Mouse (Mus musculus): ENCODE measurements at regions not wholly inside any gene's neighbourhood (a gene's known extent, or its start where the extent isn't known, plus 50 kb on each side); places are given as distances from the start of the nearest gene placed in this dataset.

GRCm38 (mm10) chr6:94811846-94812245 lies 111.9 kb upstream of the Lrig1 start:
- no peak for DNase-seq

DNA sequence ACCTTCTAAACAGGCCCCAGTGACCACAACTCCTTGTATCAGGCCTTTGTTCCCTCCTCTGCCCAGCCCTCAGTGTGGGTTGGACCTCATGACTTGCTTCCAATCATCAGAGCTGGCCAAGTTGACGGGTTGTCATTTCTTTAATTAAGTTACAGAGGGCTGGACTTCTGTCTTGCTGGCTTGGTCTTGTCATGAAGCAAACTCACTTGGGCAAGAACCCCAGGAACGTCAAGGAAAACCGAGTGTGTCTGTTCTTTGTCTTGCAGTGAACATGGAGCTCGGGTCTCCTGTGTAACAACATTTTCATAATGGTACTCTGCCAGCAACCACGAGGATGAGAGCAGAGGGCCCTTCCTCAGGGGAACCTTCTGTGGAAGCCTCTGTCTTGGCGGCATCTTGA lies 107.3 kb upstream of the Lrig1 start:
- DNase-seq: no peak

DNA sequence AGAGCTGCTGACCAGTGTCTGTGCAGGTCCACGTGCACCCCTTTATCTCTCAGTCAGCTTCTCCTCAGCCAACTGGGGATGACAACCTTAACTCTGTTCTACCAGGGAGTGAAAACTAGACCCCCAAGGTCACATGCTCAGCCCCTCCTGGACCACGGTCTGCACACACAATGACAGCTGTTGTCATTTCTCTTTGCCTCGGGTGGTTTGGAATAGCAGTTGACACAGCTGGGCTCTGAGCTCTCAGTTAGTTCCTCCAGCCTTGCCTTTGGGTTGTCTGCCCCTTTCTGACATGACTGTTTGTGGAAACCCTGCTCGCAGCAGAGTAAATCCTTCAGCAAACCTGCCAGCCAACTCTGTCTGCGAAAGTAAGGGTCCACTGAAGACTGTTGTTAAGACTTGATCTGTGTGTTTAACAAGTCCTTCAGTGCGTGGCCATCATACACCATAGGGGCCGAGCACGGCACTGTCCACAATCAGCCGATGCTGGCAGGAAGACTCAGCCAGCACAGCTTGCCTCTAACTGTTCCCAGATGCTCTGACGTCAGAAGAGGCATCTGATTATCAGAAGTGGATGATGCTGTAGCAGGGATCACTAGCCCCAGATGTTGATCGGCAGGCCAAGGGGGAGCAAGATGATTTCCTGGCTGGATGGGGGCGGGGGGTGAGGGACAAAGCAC lies 106.7 kb upstream of the Lrig1 start:
- no peak for DNase-seq

GRCm38 (mm10) chr6:94805685-94806084 lies 105.7 kb upstream of the Lrig1 start:
- DNase-seq: no peak

GRCm38 (mm10) chr6:94804284-94804815 lies 104.4 kb upstream of the Lrig1 start:
- no peak for DNase-seq

DNA sequence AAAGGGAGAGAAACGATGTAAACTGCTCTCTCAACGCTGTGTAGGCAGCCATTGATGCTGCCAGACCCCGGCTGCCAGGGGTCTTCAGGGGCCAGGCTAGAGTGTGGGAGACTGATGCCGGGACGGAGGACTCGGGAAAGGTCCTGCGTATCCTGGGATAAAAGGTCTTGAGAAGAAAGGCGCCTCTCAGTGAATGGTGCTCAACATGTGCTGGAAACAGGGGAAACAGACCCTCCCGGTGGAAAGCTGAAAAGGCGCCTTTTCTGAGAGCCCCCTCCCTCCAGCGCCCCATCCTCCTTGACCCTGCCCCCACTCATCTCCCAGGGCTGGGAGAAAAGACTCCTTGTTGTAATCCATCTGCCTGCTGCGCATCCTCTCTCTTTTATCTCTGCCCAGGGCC lies 101.1 kb upstream of the Lrig1 start:
- DNase-seq: no peak

DNA sequence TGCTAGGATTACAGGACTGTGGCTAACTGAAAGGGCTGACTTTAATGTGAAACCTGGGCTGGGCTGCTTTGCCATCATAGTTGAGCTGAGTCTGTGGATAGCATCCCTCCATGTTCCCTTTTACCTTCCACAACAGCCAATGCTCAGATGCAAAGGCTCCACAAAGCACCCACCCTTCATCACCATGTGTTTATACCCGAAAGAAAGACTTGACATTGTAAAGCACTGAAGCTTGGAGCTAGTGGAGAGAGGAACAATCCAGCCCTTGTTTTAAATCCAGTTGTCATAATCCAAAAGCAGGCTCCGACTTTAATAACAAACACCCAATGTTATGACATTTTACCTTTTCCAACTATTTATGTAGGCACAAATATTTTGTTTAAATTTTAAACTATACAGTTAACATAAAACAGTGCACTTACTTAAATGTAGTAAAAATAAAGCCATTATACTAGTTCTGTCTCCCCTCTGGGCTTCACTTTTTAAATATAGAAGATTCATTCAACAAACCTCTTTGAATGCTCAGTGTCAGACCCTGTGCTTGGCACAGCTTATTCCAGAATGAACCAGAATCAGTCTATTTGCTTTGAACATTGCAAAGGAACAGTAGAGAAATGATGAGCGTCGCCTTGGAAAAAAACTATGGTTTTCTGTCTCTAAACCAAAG lies 98.7 kb upstream of the Lrig1 start:
- DNase-seq: no peak

GRCm38 (mm10) chr6:94795442-94795841 lies 95.5 kb upstream of the Lrig1 start:
- DNase-seq: no peak

DNA sequence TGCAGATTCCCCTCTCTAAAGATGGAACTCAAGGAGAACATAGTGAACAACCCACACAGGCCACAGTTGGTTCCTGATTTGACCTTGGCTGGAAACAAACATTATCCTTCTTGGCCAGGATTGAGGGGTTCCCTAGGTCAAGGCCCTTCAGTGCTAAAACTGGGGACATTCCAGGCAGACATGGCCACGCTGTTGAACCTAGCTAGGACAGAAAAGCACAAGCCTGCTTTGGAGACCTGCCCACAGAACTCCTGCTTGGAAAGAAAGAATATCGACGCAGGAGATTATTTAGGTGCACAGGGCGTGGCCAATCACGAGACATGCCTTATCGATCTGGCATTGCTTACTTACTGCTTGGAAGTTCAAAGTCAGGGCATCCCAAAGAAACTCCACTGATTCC lies 93.6 kb upstream of the Lrig1 start:
- DNase-seq: no peak

- no peak for DNase-seq
These were observed 92.4 kb upstream of the Lrig1 start for GRCm38 (mm10) chr6:94792312-94792711.

DNA sequence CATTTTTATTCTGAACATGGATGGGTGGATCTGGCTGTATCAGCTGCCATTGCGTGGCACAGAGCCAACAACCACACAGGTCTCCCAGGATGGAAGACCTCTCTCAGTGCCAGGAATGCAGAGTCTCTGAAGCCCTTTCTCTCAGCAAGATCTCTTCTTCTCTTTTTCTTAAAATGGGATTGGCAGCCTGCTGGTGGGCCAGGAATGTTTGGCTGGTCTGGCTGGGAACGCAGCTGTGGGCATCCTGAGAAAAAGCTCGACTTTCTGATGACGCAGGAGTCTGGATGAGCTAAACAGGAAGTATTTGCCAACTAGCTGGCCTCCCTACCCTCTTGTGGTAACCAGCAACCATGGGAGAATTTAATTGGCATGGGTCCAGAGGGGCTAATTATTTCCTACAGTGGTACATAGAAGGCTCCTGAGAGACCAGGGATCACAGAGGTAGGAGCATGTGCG lies 89.4 kb upstream of the Lrig1 start:
- peak; percentile 26 for DNase-seq

DNA sequence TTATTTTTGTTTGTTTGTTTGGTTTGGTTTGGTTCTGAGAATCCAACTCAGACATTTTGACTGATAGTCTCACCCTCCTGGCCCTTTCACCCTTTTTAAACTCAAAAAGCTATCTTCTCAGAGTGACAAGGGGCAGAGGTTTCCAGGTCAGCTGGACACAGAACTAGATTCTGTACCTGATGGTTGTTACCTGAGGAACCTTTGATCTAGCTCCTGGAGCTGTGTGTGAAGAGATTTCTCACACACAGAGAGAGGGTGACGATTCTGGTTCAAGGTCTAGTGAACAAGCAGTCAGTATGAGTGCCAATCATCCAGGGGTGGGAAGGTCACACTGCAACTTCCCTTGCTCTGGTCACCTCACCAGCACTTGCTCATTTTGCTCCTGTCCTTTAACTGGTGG lies 83.5 kb upstream of the Lrig1 start:
- no peak for DNase-seq

DNA sequence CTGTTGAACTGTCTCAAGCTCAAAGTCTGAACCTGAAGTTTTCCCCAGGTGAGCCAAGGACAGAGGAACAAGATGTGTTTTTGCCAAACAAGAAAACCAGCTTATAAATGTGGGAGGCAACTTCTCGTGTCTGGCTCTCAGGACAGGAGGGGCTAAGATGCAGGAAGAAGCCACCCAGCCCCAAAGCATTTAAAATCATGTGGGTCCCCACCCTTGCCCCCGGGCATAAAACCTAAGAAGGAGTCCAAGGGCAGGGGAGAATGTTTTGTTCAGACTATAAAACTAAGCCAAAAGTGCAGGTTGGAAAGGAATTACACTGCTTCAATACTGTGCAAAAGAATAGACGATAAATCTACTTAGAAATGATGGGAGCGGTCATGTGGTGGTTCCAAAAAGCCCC lies 80.7 kb upstream of the Lrig1 start:
- no peak for DNase-seq

GRCm38 (mm10) chr6:94779854-94780253 lies 79.9 kb upstream of the Lrig1 start:
- DNase-seq: no peak

DNA sequence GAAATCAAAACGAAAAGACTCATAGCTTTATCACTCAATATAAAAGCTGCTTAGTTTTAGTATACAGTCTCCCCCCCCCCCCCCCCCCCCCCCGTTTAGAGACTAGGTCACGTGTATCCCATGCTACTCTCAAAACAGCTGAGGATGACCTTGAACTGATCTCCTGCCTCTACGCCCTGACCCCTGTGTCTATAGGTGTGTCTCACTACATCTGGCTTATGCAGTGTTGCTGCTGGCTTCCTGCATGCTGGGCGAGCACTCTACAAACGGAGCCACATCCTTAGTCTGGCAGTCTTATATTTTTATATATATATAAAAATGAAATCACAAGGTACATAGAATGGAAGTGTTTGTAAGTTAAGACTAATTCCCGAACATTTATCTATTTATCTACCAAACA lies 79.3 kb upstream of the Lrig1 start:
- DNase-seq: no peak

DNA sequence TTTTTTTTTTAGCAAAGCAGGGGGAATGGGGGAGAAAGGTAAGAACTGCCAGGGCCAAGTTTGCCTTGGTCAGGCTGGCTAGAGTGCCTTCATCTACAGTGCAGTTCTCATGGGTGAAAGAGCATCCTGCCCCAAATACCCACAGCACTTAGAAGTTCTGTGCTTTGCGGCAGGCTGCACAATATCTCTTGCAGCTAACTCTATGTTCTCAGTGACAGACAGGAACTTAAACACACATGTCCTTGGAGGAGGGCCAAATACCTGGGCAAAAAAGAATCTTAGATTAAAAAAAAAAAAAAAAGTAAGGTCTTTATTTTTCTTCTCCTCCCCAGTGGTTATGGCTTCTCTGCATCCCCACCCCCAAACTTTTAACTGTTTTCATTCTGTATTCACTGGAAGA lies 78.8 kb upstream of the Lrig1 start:
- no peak for DNase-seq

DNA sequence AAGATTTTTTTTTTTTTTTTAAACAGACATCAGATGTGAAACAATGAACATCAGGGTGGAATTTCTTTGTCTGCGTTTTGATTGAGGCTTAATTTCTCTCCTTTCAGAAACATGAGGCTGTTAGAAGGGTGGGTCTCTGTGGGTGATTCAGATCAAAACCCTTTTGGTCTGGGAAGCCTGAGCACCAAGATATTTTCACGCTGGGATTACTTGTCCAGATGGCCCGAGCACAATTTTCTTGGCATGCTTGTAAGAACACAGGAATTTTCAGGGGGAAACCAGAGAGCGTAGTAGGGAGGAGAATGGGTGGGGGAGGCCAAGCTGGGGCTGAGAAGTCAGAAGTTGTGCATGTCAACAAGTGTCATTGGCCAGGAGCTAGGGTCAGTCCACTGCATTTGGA lies 76.6 kb upstream of the Lrig1 start:
- DNase-seq: no peak

DNA sequence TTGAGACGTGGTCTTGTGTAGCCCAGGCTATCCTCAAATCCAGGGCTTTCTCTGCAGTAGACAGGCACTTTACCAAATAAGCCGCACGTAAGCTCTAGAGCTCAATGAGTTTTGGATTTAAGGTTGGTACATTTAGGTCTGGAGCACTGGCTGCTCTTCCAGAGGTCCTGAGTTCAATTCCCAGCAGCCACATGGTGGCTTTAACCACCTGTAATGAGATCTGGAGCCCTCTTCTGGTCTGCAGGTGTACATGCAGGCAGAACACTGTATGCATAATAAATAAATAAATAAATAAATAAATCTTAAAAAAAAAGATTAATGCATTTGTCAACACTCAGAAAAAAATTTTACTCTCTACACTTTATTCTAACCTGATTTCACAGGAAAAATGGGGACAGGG lies 74.9 kb upstream of the Lrig1 start:
- no peak for DNase-seq

DNA sequence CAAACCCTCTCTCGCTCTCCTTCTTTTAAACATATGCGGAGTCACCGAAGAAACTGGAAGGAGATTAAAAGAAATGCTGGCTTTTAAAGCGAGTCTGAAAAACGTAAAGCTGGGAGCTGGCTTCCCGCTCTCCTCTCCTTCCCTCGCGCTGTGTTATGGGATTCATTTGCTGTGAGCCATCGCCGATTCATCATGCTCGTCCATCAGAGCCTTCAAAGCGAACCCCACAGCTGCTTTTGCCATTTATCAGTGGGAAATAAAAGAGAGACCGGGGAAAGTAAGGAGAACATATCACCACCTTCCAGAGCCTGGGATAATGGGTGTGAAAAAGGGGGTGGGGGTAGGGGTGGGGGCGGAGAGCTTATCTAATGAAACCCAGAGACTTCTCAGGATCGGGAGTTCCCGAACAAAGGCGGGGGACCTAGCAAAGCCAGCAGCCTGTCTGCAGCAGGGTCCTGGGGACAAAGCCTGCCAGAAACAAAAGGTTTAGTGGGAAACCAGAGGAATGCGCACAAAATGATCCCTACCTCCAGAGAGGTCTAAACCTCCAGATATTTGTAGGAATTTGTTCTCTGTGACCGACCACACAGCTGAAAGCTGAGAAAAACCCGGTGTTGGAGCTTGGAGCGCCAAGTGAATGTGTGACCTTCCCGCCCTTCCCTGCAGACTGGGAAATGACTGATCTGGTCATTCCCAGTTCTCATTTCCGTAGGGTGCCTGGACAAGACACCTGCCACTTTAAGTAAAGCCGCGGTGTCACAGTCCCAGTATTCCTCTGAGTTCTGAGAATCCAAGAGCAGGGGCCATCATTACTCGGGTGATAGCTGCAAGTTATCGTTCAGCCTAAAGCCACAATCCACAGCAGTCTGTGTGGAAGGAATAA lies 73.9 kb upstream of the Lrig1 start:
- no peak for DNase-seq

DNA sequence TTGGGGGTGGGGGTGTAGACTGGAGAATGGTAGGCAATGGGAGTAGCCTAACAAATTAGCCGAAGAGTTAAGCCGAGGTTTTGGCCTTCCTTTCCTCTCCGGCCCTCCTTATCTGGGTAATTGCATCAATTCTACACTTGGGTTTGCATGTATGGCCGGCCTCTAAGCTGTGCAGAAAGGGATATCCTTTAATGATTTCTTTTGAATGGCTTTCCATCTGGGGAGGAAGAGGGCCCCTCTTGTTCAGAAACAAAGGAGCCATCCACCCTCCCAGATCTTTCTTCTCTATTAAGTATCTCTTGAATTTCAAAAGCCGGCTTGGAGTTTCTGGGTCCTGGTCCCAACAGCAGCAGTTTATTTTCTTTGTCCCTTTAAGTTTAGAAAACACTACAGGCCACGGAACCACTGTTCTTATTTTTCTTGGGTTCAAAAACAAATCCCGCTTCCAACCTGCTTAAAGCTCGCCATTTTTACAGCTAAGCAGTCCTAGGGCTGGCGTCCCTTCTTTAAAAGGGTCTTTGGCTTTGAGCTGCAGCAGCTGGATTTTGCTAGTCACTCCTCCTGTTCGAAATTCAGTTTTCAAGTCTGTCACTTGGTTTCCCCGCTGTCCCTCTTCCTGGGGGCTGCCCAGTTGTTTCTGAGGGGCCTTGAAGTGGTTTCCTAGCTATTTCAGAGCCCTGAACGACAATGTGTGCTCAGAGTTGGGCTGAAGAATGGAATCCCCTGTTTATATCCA lies 73.1 kb upstream of the Lrig1 start:
- no peak for DNase-seq

DNA sequence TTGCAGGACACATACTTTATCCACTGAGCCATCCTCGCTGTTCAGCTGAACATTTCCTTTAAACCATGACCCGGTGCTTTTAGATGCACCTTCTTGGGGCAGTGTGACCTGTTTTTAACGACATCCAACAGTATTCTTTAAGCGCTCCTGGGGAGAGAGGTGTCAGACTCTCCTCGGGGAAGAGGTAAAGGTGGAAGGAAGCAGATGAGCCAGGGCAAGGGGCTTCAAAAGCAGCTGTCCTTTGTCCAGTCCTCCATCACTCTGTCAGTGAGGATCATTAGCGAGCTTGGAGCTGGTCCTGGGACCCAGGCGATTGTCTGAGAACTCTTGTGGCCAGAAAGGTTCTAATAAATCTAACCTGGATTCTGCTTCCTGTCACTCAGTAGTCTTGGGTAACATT lies 72.4 kb upstream of the Lrig1 start:
- no peak for DNase-seq

DNA sequence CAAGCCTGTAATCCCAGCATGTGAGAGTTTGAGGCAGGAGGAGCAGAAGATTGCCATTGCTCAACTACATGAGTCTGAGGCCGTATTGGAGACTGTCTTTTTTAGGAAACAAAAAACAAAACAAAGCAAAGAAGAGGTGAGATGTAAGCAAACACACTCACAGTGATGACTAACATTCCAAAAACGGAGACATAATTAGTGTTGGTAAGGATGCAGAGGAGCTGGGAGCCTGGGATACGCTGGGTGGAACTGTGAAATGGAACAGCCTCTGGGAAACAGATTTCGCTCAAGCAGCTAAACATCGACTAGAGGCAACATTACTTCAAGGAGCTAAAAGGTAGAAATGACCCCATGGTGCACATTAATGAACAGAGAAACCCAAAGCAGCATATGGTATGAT lies 68.3 kb upstream of the Lrig1 start:
- DNase-seq: no peak

GRCm38 (mm10) chr6:94765724-94766123 lies 65.8 kb upstream of the Lrig1 start:
- no peak for DNase-seq

Measured in right cerebral cortex, postnatal 14 days (tissue).